Mouse (Mus musculus): ENCODE results near the gene BC017158.
"Not testable (repeated sequence)": the region's sequence is repeated elsewhere in the genome, so short reads cannot be mapped to it uniquely, and the experiment has no call there.

BC017158 gene

GRCm38 (mm10) chr7:128297617-128298480 lies at the start of gene BC017158:
TSS of gene BC017158 (minus strand) at chr7:128298170.
- peak; percentile 73 for DNase-seq (ENCODE audit: low read depth, low spot score)

GRCm38 (mm10) chr7:128346991-128347390 lies 49.0 kb upstream of the BC017158 start:
- DNase-seq (ENCODE audit: low read depth, low spot score) = no peak

DNA sequence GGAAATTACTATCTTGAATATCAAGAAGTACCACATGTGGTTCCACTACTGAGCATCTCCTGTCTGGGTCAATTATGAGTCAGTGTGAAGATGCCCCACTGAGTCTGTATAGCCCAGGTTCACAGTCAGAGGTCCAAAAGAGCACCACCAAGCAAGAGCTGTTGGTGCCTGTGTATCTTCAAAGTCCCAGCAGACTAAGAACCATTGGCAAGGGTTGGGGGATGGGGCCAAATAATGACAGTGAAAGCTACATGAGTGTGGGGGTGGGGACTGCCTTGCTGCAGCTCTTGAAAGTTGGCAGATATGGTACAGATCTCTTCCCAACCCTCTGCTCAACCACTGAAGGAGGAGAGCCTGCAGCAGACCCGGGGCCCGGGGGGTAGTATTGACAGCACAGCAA lies 48.6 kb upstream of the BC017158 start:
- no peak for DNase-seq (ENCODE audit: low read depth, low spot score)

GRCm38 (mm10) chr7:128345691-128346090 lies 47.7 kb upstream of the BC017158 start:
- no peak for DNase-seq (ENCODE audit: low read depth, low spot score)

DNA sequence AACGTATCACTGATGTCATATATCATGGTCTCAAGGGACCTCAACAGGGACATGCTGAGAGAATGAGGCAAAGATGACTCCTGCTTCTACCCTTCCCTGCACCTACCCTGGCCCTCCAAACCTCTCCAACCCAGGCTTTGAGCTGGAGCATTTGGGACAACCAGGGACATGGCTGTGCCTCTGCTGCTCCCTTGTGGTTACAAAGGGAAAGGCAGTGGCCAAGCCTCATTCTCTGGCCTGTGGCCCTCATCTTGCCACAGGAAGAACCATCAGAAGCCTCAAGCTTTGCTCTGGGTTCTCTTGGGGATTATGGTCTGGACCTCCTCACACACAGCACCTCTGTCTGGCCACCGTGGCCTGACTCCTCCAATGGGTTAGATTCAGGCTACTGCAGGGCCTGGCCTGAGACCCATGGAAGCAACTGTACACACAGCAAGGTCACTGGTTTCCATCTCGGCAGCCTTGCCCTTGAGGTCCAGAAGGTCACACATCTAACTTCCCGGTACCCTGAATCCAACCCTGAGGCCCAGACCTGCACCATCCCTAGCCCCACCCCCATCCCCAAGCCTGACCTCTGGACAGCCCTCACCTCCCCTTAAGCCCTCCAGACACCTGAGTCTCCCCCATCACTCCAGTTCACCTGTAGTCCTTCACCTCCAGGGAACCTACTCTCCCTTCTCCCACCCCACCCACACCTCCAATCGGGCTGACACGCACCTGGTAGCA lies 47.1 kb upstream of the BC017158 start:
- DNase-seq (ENCODE audit: low read depth, low spot score) = peak; percentile 69

- no peak for DNase-seq (ENCODE audit: low read depth, low spot score)
Observed at GRCm38 (mm10) chr7:128344488-128344887, 46.5 kb upstream of the BC017158 start.

GRCm38 (mm10) chr7:128342691-128343090 lies 44.7 kb upstream of the BC017158 start:
- not testable (repeated sequence) for DNase-seq (ENCODE audit: low read depth, low spot score)

- not testable (repeated sequence) for DNase-seq (ENCODE audit: low read depth, low spot score)
Observed at GRCm38 (mm10) chr7:128340321-128340720, 42.4 kb upstream of the BC017158 start.

GRCm38 (mm10) chr7:128332896-128333295 lies 34.9 kb upstream of the BC017158 start:
- DNase-seq (ENCODE audit: low read depth, low spot score) = no peak

- DNase-seq (ENCODE audit: low read depth, low spot score) = no peak
Observed at GRCm38 (mm10) chr7:128330981-128331380, 33.0 kb upstream of the BC017158 start.

DNA sequence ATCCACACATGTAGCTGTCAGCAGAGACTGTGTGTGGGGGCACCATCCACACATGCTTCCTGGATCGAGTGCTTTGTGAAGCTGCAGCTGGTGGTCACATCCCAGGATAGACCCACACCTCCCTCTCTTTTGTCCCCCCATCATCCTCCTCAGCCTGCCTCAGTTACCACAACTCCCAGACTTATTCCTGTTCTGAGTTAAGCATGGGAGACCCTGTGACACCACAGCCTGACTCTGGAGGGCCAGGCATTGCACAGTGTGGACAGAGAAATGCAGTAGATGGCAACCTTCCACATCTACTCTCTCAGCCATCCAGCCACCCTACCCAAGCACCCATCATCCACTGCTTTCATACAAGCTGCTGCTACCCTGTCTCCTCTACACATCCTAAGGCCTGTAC lies 27.0 kb upstream of the BC017158 start:
- no peak for DNase-seq (ENCODE audit: low read depth, low spot score)

GRCm38 (mm10) chr7:128321260-128321659 lies 23.3 kb upstream of the BC017158 start:
- no peak for DNase-seq (ENCODE audit: low read depth, low spot score)

- no peak for DNase-seq (ENCODE audit: low read depth, low spot score)
Observed at GRCm38 (mm10) chr7:128320219-128320816, 22.3 kb upstream of the BC017158 start.

- DNase-seq (ENCODE audit: low read depth, low spot score) = no peak
Observed at GRCm38 (mm10) chr7:128319140-128319539, 21.2 kb upstream of the BC017158 start.

GRCm38 (mm10) chr7:128317011-128317410 lies 19.0 kb upstream of the BC017158 start:
- no peak for DNase-seq (ENCODE audit: low read depth, low spot score)

- no peak for DNase-seq (ENCODE audit: low read depth, low spot score)
Observed at GRCm38 (mm10) chr7:128314491-128314890, 16.5 kb upstream of the BC017158 start.

GRCm38 (mm10) chr7:128313601-128314000 lies 15.6 kb upstream of the BC017158 start:
- no peak for DNase-seq (ENCODE audit: low read depth, low spot score)

GRCm38 (mm10) chr7:128312375-128313059 lies 14.5 kb upstream of the BC017158 start:
- no peak for DNase-seq (ENCODE audit: low read depth, low spot score)

GRCm38 (mm10) chr7:128311811-128312210 lies 13.8 kb upstream of the BC017158 start:
- DNase-seq (ENCODE audit: low read depth, low spot score) = no peak

DNA sequence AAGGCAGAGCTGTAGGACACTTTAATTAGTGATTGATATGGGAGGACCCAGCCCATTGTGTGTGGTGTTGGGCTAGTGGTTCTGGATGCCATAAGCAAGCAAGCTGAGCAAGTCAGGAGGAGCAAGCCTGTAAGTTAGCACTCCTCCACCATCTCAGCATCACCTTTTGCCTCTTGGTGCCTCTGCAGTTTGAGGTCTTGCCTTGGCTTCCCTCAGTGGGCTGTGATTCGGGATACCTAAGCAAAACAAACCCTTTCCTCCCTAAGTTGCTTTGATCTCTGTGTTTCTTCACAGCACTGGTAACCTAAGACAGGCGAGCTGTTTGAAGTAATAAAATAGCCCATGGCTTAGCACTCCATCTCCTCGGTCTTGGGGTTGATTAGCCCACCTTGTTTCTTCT lies 13.3 kb upstream of the BC017158 start:
- no peak for DNase-seq (ENCODE audit: low read depth, low spot score)

GRCm38 (mm10) chr7:128310229-128310688 lies 12.3 kb upstream of the BC017158 start:
- DNase-seq (ENCODE audit: low read depth, low spot score) = no peak

DNA sequence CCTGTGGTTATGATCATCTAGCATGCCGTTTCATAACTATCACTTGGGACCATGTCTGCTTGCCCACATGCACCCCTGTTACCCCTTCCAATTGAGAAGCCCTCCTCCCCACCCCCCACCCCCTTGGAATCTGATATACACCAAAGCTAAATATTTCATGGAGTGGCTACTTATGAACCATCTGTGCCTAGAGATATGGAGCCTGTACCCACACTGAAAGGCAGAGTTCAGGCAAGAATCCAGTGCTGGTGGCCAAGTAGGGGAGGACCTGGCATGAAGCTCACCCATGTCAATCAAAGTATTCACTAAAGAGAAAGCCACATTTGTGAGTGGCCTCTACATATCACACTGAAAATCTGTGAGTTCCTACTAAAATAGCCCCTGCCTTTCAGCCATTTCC lies 11.8 kb upstream of the BC017158 start:
- DNase-seq (ENCODE audit: low read depth, low spot score) = no peak
